Mouse (Mus musculus) midbrain, embryonic 12.5 days (tissue): ENCODE results near the gene Slco6c1. TPM values are rescaled to one million over a fixed set of nuclear protein-coding genes. Genes with fewer than 3 reads are reported as not detected.

Source experiments
- ATAC-seq: fragments of 200-750 bp; cut with Nextera tagmentation; 2 replicates; pipeline ENCODE4 v1.8.0; 2017; ENCODE audit warnings: low read depth, moderate TSS enrichment, moderate library complexity; ENCODE audit not compliant: low FRiP score
- H3K27ac ChIP-seq: fragments of 300-500 bp; sonication (generic); replicated peaks from 2 replicates; pipeline ENCODE4 v1.5.1; 2016; ENCODE audit warnings: mild to moderate bottlenecking
- H3K27me3 ChIP-seq: fragments of 300-500 bp; sonication (generic); 2 replicates; pipeline ENCODE4 v1.6.1; 2016; ENCODE audit warnings: mild to moderate bottlenecking
- H3K36me3 ChIP-seq: fragments of 300-500 bp; sonication (generic); 2 replicates; pipeline ENCODE4 v1.6.1; 2016
- H3K4me1 ChIP-seq: fragments of 300-500 bp; sonication (generic); 2 replicates; pipeline ENCODE4 v1.6.1; 2016
- H3K4me2 ChIP-seq: fragments of 300-500 bp; sonication (generic); replicated peaks from 2 replicates; pipeline ENCODE4 v1.6.1; 2016; ENCODE audit warnings: mild to moderate bottlenecking, moderate library complexity
- H3K4me3 ChIP-seq: fragments of 300-500 bp; sonication (generic); 2 replicates; pipeline ENCODE4 v1.5.1; 2016; ENCODE audit warnings: mild to moderate bottlenecking
- H3K9ac ChIP-seq: fragments of 300-500 bp; sonication (generic); replicated peaks from 2 replicates; pipeline ENCODE4 v1.6.1; 2016; ENCODE audit warnings: mild to moderate bottlenecking, moderate library complexity
- H3K9me3 ChIP-seq: fragments of 300-500 bp; sonication (generic); 2 replicates; pipeline ENCODE4 v1.6.1; 2016; ENCODE audit warnings: mild to moderate bottlenecking
- WGBS: fragments of 180-500 bp; shearing (Covaris S2); methylation state at CpG from one replicate; pipeline ENCODE4 v1.1.7; 2016; 5-methylcytosine and 5-hydroxymethylcytosine counted together
- polyA plus RNA-seq: library from polyadenylated mRNA; unstranded; fragments of >200 nt; fragmentation: Nextera tagmentation; extraction: Ambion mirVana; gene quantifications from 2 replicates; pipeline ENCODE4 v1.2.1, GENCODE M21; 2016

Gene Slco6c1
- polyA plus RNA-seq = not detected in 2 replicates

- no peak within 1 kb of the TSS for H3K27ac ChIP-seq
- no peaks in the 10 kb centered on the region for H3K27me3 ChIP-seq
- no peaks in the 10 kb centered on the region for H3K36me3 ChIP-seq
- no peak within 1 kb of the TSS for H3K4me3 ChIP-seq
- H3K4me1 ChIP-seq = no peaks in the 10 kb centered on the region
- 92% methylated on average over 6 of the region's 6 CpGs for WGBS
- ATAC-seq = no peak
- no peak within 1 kb of the TSS for H3K9ac ChIP-seq
- no peak within 1 kb of the TSS for H3K4me2 ChIP-seq
- no peaks in the 10 kb centered on the region for H3K9me3 ChIP-seq
Measured at GRCm38 (mm10) chr1:97128201-97128600, at the start of gene Slco6c1. Gene Slco6c1 (minus strand): TSS chr1:97128301.

GRCm38 (mm10) chr1:97038982-97039381 is 89.1 kb downstream of the Slco6c1 start:
- Histone ChIP-seq H3K4me1 (no peaks in the 10 kb centered on the region), H3K9me3 (no peaks in the 10 kb centered on the region), H3K36me3 (no peaks in the 10 kb centered on the region), H3K27me3 (no peaks in the 10 kb centered on the region), H3K9ac (no peak overlapping the region), H3K4me2 (no peak overlapping the region), H3K27ac (no peak overlapping the region), H3K4me3 (no peak overlapping the region)
- peak; percentile 30; the same call in 1 of the 2 replicates for ATAC-seq
- 74% methylated on average over 1 of the region's 1 CpGs for WGBS

GRCm38 (mm10) chr1:97038548-97038947 is 89.6 kb downstream of the Slco6c1 start:
- Histone ChIP-seq H3K4me1 (no peaks in the 10 kb centered on the region), H3K36me3 (no peaks in the 10 kb centered on the region), H3K4me3 (no peak overlapping the region), H3K9ac (no peak overlapping the region), H3K27ac (no peak overlapping the region), H3K27me3 (no peaks in the 10 kb centered on the region), H3K4me2 (no peak overlapping the region), H3K9me3 (no peaks in the 10 kb centered on the region)
- WGBS = 16% methylated on average over 2 of the region's 2 CpGs
- peak; percentile 68; the same call in 1 of the 2 replicates for ATAC-seq

DNA sequence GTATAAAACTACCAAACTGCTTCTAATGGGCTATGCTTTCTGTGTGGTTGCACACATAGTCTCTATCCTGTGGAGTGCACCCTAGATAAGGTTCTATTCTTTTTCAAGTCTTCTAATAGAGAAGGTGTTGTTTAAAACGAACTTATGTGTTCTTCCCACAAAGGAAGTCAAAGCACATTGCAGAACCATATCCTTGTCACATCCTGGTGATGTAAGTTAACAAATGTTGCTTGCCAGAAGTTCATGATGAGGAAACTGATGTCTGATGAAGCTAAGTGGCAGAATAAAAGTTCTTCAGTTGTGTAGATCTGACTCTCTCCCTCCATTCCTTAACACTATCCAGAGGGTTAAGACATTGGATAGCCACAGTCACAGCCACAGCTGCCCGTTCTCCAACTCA is 90.1 kb downstream of the Slco6c1 start:
- H3K9ac ChIP-seq = no peak overlapping the region
- H3K4me2 ChIP-seq = no peak overlapping the region
- ATAC-seq = no peak
- no peak overlapping the region for H3K27ac ChIP-seq
- no peaks in the 10 kb centered on the region for H3K27me3 ChIP-seq
- no peaks in the 10 kb centered on the region for H3K36me3 ChIP-seq
- WGBS = 81% methylated on average over 2 of the region's 2 CpGs
- H3K4me3 ChIP-seq = no peak overlapping the region
- H3K9me3 ChIP-seq = no peaks in the 10 kb centered on the region
- no peaks in the 10 kb centered on the region for H3K4me1 ChIP-seq

- WGBS = 91% methylated on average over 2 of the region's 2 CpGs
- H3K4me2 ChIP-seq = no peak overlapping the region
Measured at GRCm38 (mm10) chr1:97021388-97021787, 106.7 kb downstream of the Slco6c1 start.

GRCm38 (mm10) chr1:97019404-97019803 is 108.7 kb downstream of the Slco6c1 start:
- 62% methylated on average over 1 of the region's 1 CpGs for WGBS
- Histone ChIP-seq H3K36me3 (no peaks in the 10 kb centered on the region), H3K4me3 (no peak overlapping the region)

More at GRCm38 (mm10) chr1:97021388-97021787, 106.7 kb downstream of the Slco6c1 start:
- Histone ChIP-seq H3K4me3 (no peak overlapping the region), H3K4me1 (no peaks in the 10 kb centered on the region), H3K27me3 (no peaks in the 10 kb centered on the region), H3K9ac (no peak overlapping the region), H3K36me3 (no peaks in the 10 kb centered on the region), H3K9me3 (no peaks in the 10 kb centered on the region), H3K27ac (no peak overlapping the region)
- ATAC-seq = no peak

GRCm38 (mm10) chr1:97018978-97019377 is 109.1 kb downstream of the Slco6c1 start:
- H3K9ac ChIP-seq = no peak overlapping the region
- no peaks in the 10 kb centered on the region for H3K27me3 ChIP-seq
- H3K36me3 ChIP-seq = no peaks in the 10 kb centered on the region
- no peak overlapping the region for H3K4me3 ChIP-seq
- no peaks in the 10 kb centered on the region for H3K9me3 ChIP-seq
- no peak for ATAC-seq
- no peak overlapping the region for H3K4me2 ChIP-seq
- no peaks in the 10 kb centered on the region for H3K4me1 ChIP-seq
- no peak overlapping the region for H3K27ac ChIP-seq

More at GRCm38 (mm10) chr1:97019404-97019803, 108.7 kb downstream of the Slco6c1 start:
- no peaks in the 10 kb centered on the region for H3K27me3 ChIP-seq
- no peak for ATAC-seq
- H3K27ac ChIP-seq = no peak overlapping the region
- no peaks in the 10 kb centered on the region for H3K9me3 ChIP-seq
- H3K9ac ChIP-seq = no peak overlapping the region
- H3K4me2 ChIP-seq = no peak overlapping the region
- no peaks in the 10 kb centered on the region for H3K4me1 ChIP-seq
